Mouse (Mus musculus) c-Kit-positive CD71-positive TER-119-positive erythroid progenitor cells, embryonic 14.5 days (primary cell): ENCODE data around the gene Npy4r.

Source experiments
- DNase-seq: peaks from one replicate; pipeline ENCODE4 v3.0.0-alpha.2; 2013; ENCODE audit warnings: low spot score

Gene Npy4r

GRCm38 (mm10) chr14:34152342-34152741 lies at the start of gene Npy4r:
Gene Npy4r (minus strand): TSS chr14:34152489.
- peak; percentile 11 for DNase-seq

GRCm38 (mm10) chr14:34201231-34202035 lies 49.1 kb upstream of the Npy4r start, which contains the start of gene Gprin2:
Gene Gprin2 (minus strand): TSS chr14:34201653.
- no peak for DNase-seq

- DNase-seq = no peak
Observed at GRCm38 (mm10) chr14:34200738-34201230, 48.5 kb upstream of the Npy4r start.

- DNase-seq = no peak
Observed at GRCm38 (mm10) chr14:34196706-34197105, 44.4 kb upstream of the Npy4r start.

GRCm38 (mm10) chr14:34195466-34195865 lies 43.2 kb upstream of the Npy4r start:
- DNase-seq = no peak

GRCm38 (mm10) chr14:34193879-34194278 lies 41.6 kb upstream of the Npy4r start:
- DNase-seq = no peak

GRCm38 (mm10) chr14:34190361-34190760 lies 38.1 kb upstream of the Npy4r start:
- DNase-seq = peak; percentile 43

- DNase-seq = peak; percentile 43
Observed at GRCm38 (mm10) chr14:34188629-34189028, 36.3 kb upstream of the Npy4r start.

- DNase-seq = no peak
Observed at GRCm38 (mm10) chr14:34183101-34183500, 30.8 kb upstream of the Npy4r start.

- no peak for DNase-seq
Observed at GRCm38 (mm10) chr14:34179351-34179750, 27.1 kb upstream of the Npy4r start.

GRCm38 (mm10) chr14:34171107-34171506 lies 18.8 kb upstream of the Npy4r start:
- no peak for DNase-seq

GRCm38 (mm10) chr14:34155752-34156151 lies 3.5 kb upstream of the Npy4r start:
- no peak for DNase-seq

GRCm38 (mm10) chr14:34154601-34155337 lies 2.5 kb upstream of the Npy4r start:
- peak; percentile 29 for DNase-seq

- DNase-seq = no peak
Observed at GRCm38 (mm10) chr14:34142915-34143314, 9.4 kb downstream of the Npy4r start.

GRCm38 (mm10) chr14:34142316-34142715 lies 10.0 kb downstream of the Npy4r start:
- DNase-seq = no peak

- no peak for DNase-seq
Observed at GRCm38 (mm10) chr14:34139671-34140664, 12.3 kb downstream of the Npy4r start.

GRCm38 (mm10) chr14:34135391-34135790 lies 16.9 kb downstream of the Npy4r start:
- no peak for DNase-seq

- DNase-seq = no peak
Observed at GRCm38 (mm10) chr14:34131216-34131615, 21.1 kb downstream of the Npy4r start.

- no peak for DNase-seq
Observed at GRCm38 (mm10) chr14:34121691-34122090, 30.6 kb downstream of the Npy4r start.

- no peak for DNase-seq
Observed at GRCm38 (mm10) chr14:34120923-34121351, 31.4 kb downstream of the Npy4r start.

GRCm38 (mm10) chr14:34120016-34120910 lies 32.0 kb downstream of the Npy4r start:
- DNase-seq = no peak
